Mouse (Mus musculus) hindbrain, embryonic 16.5 days (tissue): ENCODE data around the gene Cyb5b. TPM values are rescaled to one million over a fixed set of nuclear protein-coding genes. Genes with fewer than 3 reads are reported as not detected.

ENCODE experiments used
- ATAC-seq: fragments of 200-750 bp; cut with Nextera tagmentation; 2 replicates; pipeline ENCODE4 v1.8.0; 2017; ENCODE audit warnings: moderate TSS enrichment, moderate library complexity
- H3K27ac ChIP-seq: fragments of 300-500 bp; sonication (generic); 2 replicates; pipeline ENCODE4 v1.5.1; 2014; ENCODE audit warnings: low read depth, mild to moderate bottlenecking, control low read depth, low read length, moderate library complexity
- H3K27me3 ChIP-seq: fragments of 300-500 bp; sonication (generic); replicated peaks from 2 replicates; pipeline ENCODE4 v1.6.1; 2014; ENCODE audit warnings: low read length; ENCODE audit not compliant: control insufficient read depth, insufficient read depth
- H3K36me3 ChIP-seq: fragments of 300-500 bp; sonication (generic); 2 replicates; pipeline ENCODE4 v1.6.1; 2014; ENCODE audit warnings: mild to moderate bottlenecking, low read length, moderate library complexity, mixed read lengths; ENCODE audit not compliant: control insufficient read depth, insufficient read depth
- H3K4me1 ChIP-seq: fragments of 300-500 bp; sonication (generic); 2 replicates; pipeline ENCODE4 v1.6.1; 2014; ENCODE audit warnings: low read depth, low read length; ENCODE audit not compliant: control insufficient read depth, insufficient read depth
- H3K4me2 ChIP-seq: fragments of 300-500 bp; sonication (generic); 2 replicates; pipeline ENCODE4 v1.6.1; 2014; ENCODE audit warnings: mild to moderate bottlenecking, low read length, control low read depth, moderate library complexity
- H3K4me3 ChIP-seq: fragments of 300-500 bp; sonication (generic); 2 replicates; pipeline ENCODE4 v1.5.1; 2014; ENCODE audit warnings: mild to moderate bottlenecking, low read length, control low read depth, moderate library complexity
- H3K9ac ChIP-seq: fragments of 300-500 bp; sonication (generic); 2 replicates; pipeline ENCODE4 v1.6.1; 2014; ENCODE audit warnings: low read depth, mild to moderate bottlenecking, control low read depth, low read length, moderate library complexity
- H3K9me3 ChIP-seq: fragments of 300-500 bp; sonication (generic); 2 replicates; pipeline ENCODE4 v1.6.1; 2014; ENCODE audit warnings: mild to moderate bottlenecking, low read length, moderate library complexity; ENCODE audit not compliant: control insufficient read depth
- WGBS: fragments of 180-500 bp; shearing (Covaris S2); extraction: QIAGEN DNeasy Blood & Tissue Kit; methylation state at CpG from one replicate; pipeline ENCODE4 v1.1.7; 2014; 5-methylcytosine and 5-hydroxymethylcytosine counted together
- polyA plus RNA-seq: library from polyadenylated mRNA; unstranded; fragments of >200 nt; fragmentation: Nextera tagmentation; extraction: Ambion mirVana; gene quantifications from 2 replicates; pipeline ENCODE4 v1.2.1, GENCODE M21; 2015

Gene Cyb5b
- polyA plus RNA-seq, 1 experiment from 2014 or later, result 98.8 TPM

GRCm38 (mm10) chr8:107157836-107158235 is 7.4 kb downstream of the Cyb5b start:
- WGBS, result 73% methylated on average over 1 of the region's 1 CpGs
- Histone ChIP-seq H3K4me2 (no peak overlapping the region), H3K4me3 (no peak overlapping the region), H3K27ac (no peak overlapping the region), H3K9me3 (no peaks in the 10 kb centered on the region), H3K27me3 (no peaks in the 10 kb centered on the region), H3K9ac (no peak overlapping the region), H3K4me1 (no peaks in the 10 kb centered on the region; the same call in 1 of the 2 replicates), H3K36me3 (peaks cover 17% of the 10 kb centered on the region)
- ATAC-seq, result no peak

DNA sequence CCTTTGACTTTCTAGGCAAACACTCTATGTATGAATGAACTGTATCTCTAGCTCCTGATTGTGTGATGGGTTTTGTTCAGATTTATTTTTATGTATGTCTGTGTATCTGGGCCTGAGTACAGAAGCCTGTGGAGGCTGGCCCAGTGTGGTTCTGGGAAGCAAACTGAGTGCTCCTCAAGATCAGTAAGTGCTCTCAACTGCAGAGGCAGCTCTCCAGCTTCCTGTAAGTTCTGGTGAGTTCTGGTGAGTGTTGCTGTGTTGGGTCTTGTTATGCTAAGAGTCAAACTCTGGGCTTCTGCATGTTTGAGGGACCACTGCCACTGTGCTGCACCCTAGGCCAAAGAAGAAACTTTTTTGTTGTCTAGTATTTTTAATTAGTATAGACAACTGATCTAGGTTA is 8.4 kb downstream of the Cyb5b start:
- H3K9ac ChIP-seq, result no peak overlapping the region
- no peak overlapping the region for H3K27ac ChIP-seq
- no peak for ATAC-seq
- H3K4me1 ChIP-seq, result no peaks in the 10 kb centered on the region; the same call in 1 of the 2 replicates
- H3K4me3 ChIP-seq, result no peak overlapping the region
- no peak overlapping the region for H3K4me2 ChIP-seq
- no peaks in the 10 kb centered on the region for H3K27me3 ChIP-seq
- H3K36me3 ChIP-seq, result peaks cover 8% of the 10 kb centered on the region
- no peaks in the 10 kb centered on the region for H3K9me3 ChIP-seq

DNA sequence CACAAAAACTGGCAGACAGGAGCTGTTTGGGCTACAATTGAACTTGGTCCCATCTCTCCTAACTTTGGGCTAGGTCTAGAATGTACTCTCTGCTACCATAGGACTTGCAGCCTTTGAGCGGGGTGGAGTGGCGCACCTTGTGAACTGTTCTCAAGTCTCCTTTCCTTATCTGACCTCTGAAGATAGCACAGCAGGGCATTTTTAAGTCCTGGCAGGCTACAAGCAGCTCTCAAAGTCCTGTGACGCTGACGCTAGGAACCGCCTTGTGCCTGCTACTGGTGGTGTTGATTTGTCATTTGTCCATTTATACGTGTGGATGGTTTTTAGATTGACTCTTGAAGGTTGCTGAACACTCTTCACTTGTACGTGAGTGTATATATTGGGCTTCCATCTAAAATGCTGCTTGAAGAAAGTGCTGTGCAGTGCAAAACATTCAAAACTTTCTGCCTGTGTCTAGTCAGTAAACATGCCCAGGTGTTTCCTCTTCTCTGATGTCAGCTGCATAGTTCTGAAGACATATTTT is 13.9 kb downstream of the Cyb5b start:
- Histone ChIP-seq H3K9me3 (no peaks in the 10 kb centered on the region), H3K36me3 (peaks cover 2% of the 10 kb centered on the region), H3K9ac (no peak overlapping the region), H3K4me1 (no peaks in the 10 kb centered on the region), H3K4me3 (no peak overlapping the region), H3K4me2 (no peak overlapping the region), H3K27me3 (no peaks in the 10 kb centered on the region), H3K27ac (no peak overlapping the region)
- 85% methylated on average over 7 of the region's 7 CpGs for WGBS
- no peak for ATAC-seq

GRCm38 (mm10) chr8:107165745-107166144 is 15.3 kb downstream of the Cyb5b start:
- no peak for ATAC-seq
- Histone ChIP-seq H3K36me3 (peaks cover 13% of the 10 kb centered on the region), H3K27me3 (no peaks in the 10 kb centered on the region), H3K9ac (no peak overlapping the region), H3K4me3 (no peak overlapping the region), H3K9me3 (no peaks in the 10 kb centered on the region), H3K4me1 (no peaks in the 10 kb centered on the region), H3K4me2 (no peak overlapping the region), H3K27ac (no peak overlapping the region)
- 93% methylated on average over 9 of the region's 9 CpGs for WGBS

DNA sequence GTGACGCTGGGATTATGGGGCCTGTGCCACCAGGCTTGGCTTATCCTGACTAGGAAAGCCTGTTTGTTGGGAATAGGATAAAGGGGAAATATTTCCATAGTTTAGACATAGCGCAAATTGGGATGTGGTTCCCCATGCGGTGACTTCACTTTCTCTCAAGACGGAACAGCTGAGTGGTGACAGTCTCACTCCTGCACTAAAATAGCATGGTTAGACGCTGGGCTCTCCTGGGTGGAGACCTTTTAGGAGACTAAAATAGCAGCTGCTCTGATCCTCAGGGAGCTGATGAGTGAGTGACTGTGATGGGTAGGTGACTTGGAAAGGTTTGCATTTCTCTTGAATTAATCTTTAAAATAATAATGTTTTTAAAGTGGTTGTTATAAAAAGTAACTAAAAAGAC is 17.4 kb downstream of the Cyb5b start:
- H3K9me3 ChIP-seq, result no peaks in the 10 kb centered on the region
- no peak overlapping the region for H3K9ac ChIP-seq
- H3K27me3 ChIP-seq, result no peaks in the 10 kb centered on the region
- no peaks in the 10 kb centered on the region for H3K4me1 ChIP-seq
- ATAC-seq, result no peak
- no peak overlapping the region for H3K4me2 ChIP-seq
- WGBS, result 89% methylated on average over 5 of the region's 5 CpGs
- no peak overlapping the region for H3K4me3 ChIP-seq
- peaks cover 15% of the 10 kb centered on the region for H3K36me3 ChIP-seq
- no peak overlapping the region for H3K27ac ChIP-seq

DNA sequence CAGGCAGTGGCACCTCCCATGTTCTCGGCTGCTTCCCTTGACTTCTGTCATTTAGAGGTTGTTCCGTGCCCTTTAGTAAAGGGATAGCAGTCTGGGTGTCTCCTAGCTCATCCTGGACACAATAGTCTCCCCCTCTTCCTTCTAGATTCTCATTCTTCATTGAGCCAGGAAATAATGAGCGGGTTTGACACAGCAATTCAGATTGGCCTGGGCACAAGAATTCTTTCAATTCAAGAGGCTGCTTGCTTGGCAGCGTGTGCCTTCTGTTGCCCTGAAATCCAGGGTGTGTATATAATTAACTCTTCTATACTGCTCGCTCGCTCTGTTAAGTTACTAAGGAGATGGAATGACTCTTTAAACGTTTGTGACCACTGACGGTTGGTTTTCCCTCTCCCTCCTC is 21.7 kb downstream of the Cyb5b start:
- Histone ChIP-seq H3K4me2 (no peak overlapping the region; the same call in 1 of the 2 replicates), H3K27me3 (no peaks in the 10 kb centered on the region), H3K36me3 (peaks cover 26% of the 10 kb centered on the region), H3K27ac (no peak overlapping the region), H3K9me3 (no peaks in the 10 kb centered on the region), H3K4me1 (no peaks in the 10 kb centered on the region), H3K4me3 (no peak overlapping the region), H3K9ac (no peak overlapping the region)
- peak; percentile 75 for ATAC-seq
- WGBS, result 30% methylated on average over 8 of the region's 8 CpGs

- H3K4me2 ChIP-seq, result no peak overlapping the region
- H3K4me1 ChIP-seq, result no peaks in the 10 kb centered on the region
- H3K9me3 ChIP-seq, result no peaks in the 10 kb centered on the region
- H3K27me3 ChIP-seq, result no peaks in the 10 kb centered on the region
- 0 out of 2 replicates have a peak overlapping the region, but pooled peaks have one; percentile 6 for H3K9ac ChIP-seq
- peaks cover 32% of the 10 kb centered on the region for H3K36me3 ChIP-seq
- no peak overlapping the region for H3K27ac ChIP-seq
- no peak for ATAC-seq
- WGBS, result 64% methylated on average over 9 of the region's 9 CpGs
- H3K4me3 ChIP-seq, result no peak overlapping the region
These were observed 22.7 kb downstream of the Cyb5b start for GRCm38 (mm10) chr8:107172969-107173645.

- Histone ChIP-seq H3K4me2 (no peak overlapping the region), H3K4me1 (no peaks in the 10 kb centered on the region), H3K4me3 (no peak overlapping the region), H3K9me3 (peaks cover 5% of the 10 kb centered on the region; the same call in 1 of the 2 replicates), H3K36me3 (peaks cover 66% of the 10 kb centered on the region), H3K9ac (no peak overlapping the region), H3K27ac (no peak overlapping the region), H3K27me3 (no peaks in the 10 kb centered on the region)
- ATAC-seq, result no peak
- WGBS, result 96% methylated on average over 6 of the region's 6 CpGs
These were observed 30.7 kb downstream of the Cyb5b start for GRCm38 (mm10) chr8:107181122-107181521.

- Histone ChIP-seq H3K27ac (no peak overlapping the region), H3K36me3 (peaks cover 35% of the 10 kb centered on the region), H3K4me2 (no peak overlapping the region), H3K9me3 (no peaks in the 10 kb centered on the region), H3K27me3 (no peaks in the 10 kb centered on the region), H3K9ac (no peak overlapping the region), H3K4me1 (no peaks in the 10 kb centered on the region), H3K4me3 (no peak overlapping the region)
- WGBS, result 77% methylated on average over 3 of the region's 3 CpGs
- ATAC-seq, result no peak
These were observed 34.6 kb downstream of the Cyb5b start for GRCm38 (mm10) chr8:107184996-107185395.
